Mouse (Mus musculus) adrenal gland, adult 18-20 months (tissue): ENCODE measurements around the gene Scp2. TPM values are rescaled to one million over a fixed set of nuclear protein-coding genes. Genes with fewer than 3 reads are reported as not detected.
A peak's percentile ranks its signal among the peaks of the same experiment; 100 is the strongest.

Experiments
- DNase-seq, 2 experiments: peaks; one replicate each; pipeline ENCODE4 v3.0.0; 2021 to 2022; ENCODE audit warnings: low spot score in 2 of 2
- microRNA-seq, 2 experiments: library from miRNA; unstranded; fragments of <30 nt; microRNA quantifications; one replicate each; pipeline ENCODE4 v1.2.0; 2021; ENCODE audit warnings: borderline number of aligned reads in 2 of 2
- total RNA-seq, 2 experiments: library from RNA; stranded (reverse); gene quantifications; 1 replicate in 1 of 2; 2 replicates in 1 of 2; pipeline ENCODE4 v1.2.3; 2021

Scp2 gene
- total RNA-seq, 2 experiments from 2014 or later = 336 to 431 TPM

GRCm38 (mm10) chr4:108018961-108019921 is 125.6 kb downstream of the Scp2 start:
- DNase-seq = no peak

- DNase-seq = no peak
Observed at GRCm38 (mm10) chr4:108018241-108018923, 126.4 kb downstream of the Scp2 start.

- DNase-seq = no peak
Observed at GRCm38 (mm10) chr4:108017839-108018238, 127.0 kb downstream of the Scp2 start.

DNA sequence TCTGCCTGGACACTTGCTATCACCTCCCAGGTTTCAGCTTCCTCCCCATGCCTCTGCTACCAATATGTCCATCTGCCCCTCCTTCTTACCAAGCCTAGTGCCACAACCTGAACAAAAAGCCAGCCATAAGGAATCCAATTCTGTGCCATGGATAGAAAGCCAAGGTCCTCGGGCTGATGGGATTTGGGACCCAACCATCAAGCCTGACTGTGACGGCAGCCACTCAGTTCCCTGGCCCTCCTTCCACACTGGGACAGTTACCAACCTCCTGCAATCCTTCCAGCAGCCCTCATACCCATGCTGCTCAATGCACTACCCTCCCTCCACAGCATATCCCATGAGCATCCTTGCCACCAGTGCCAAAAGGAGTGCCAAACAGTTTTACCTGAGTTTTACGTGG is 128.5 kb downstream of the Scp2 start:
- DNase-seq = no peak

- peak; percentile 50 to 71 for DNase-seq
Observed at GRCm38 (mm10) chr4:108015067-108015765, 129.6 kb downstream of the Scp2 start.

- no peak for DNase-seq
Observed at GRCm38 (mm10) chr4:108014466-108014865, 130.3 kb downstream of the Scp2 start.

DNA sequence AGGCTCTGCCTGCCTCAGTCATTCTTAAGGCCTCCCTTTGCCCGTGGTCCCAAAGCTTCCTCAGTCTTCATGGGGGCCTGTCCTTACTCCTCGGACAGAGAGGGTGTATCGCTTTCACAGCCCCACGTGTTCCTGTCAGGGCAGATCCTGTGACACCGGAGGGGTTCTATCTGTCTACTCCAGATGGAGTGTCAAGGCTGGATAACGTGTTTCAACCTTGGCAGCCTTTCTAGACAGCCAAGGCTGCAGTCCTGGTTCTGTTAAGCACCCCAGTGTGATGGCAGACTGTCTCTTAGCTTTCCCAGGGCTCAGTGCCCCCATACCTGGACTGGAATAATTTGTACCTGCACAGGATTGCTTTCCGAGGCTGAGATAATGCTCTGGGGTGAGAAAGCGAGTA is 136.3 kb downstream of the Scp2 start:
- no peak for DNase-seq

DNA sequence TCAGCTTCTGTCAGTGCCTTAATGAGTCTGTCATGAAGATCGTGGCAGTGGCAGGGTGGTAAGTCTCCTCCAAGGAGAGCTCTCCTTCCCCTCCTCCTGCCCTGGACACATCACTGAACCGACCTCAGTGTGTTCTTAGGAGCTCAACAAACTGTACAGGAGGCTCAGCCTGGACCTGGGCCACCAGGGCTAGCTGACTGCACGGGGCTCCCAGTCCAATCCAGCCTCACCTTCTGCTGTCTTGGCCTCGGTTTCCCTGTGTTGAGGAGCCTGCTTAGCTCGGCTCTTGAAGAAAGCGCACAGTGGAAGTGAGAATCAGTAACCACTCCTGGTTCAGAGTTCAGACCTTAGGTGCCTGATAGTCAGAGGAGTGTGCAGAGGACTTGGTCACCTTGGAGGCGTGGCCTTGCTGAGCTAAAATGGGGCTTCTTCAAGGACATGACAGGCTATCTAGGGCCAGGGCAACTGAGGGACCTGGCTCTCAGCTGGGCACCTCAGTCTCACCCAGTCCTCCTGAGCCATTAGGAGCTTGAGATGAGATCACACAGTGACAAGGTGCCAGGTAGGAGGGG is 137.2 kb downstream of the Scp2 start:
- DNase-seq = no peak

DNA sequence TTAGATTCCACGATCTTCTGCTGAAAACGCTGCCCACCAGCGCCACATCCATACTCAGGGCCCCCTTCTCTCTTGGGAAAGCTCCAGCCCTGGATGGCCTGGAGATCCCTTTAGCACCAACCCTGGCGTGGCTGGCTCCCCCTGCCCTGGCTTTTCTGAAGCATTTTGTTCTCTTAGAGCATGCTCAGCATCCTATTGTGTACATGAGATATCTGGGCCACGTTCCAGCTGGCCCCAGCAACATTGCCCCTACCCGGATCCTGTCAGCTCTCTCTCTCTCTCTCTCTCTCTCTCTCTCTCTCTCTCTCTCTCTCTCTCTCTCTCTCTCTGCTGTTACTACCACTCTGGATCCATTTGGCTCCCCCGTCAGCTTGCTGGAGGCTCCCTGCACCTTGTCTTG is 139.5 kb downstream of the Scp2 start:
- DNase-seq = no peak

DNA sequence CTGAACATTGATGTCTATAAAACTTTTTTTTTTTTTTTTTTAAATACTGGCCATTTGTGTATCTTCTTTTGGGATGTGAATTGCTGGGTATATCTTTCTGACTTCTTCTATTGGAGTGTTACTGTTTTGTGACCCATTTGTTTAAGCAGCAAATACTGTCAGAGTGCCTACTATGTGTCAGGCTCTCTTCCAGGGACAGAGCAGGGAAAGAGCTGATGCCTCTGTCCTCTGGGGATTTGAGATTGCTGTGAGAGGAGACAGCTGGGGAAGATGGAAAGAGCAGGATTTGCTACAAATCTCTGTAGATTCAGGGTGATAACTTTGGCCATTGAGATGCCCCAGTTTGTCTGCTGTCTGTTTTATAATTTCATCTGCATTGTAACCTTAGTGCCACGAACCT is 145.4 kb downstream of the Scp2 start:
- DNase-seq = no peak

- no peak for DNase-seq
Observed at GRCm38 (mm10) chr4:107998641-107999332, 146.0 kb downstream of the Scp2 start.

GRCm38 (mm10) chr4:107996418-107996986 is 148.3 kb downstream of the Scp2 start:
- no peak for DNase-seq

- DNase-seq = no peak
Observed at GRCm38 (mm10) chr4:107995727-107996126, 149.1 kb downstream of the Scp2 start.

DNA sequence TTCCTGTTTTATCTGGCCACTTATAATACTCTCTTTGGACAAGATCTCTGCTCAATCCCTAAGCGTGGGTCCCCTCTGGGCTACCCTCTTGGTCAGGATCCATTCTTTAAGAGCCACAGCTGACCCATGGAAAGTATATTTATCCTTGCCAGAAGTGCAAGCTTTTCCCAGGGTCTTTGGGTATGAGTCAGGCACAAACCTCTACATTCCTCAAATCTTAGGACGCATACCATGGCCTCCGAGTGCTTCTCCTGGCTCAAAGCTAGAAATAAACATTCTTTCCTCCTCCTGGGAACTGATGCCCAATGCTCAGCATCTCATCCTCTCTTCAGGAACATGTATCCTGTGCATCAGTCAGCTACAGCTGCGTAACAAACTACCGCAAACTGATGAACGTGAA is 149.8 kb downstream of the Scp2 start:
- no peak for DNase-seq

Small RNA genes within 50 kb of the gene (microRNA-seq; reads per million reads assigned to microRNA genes)
- 0 reads per million in 2 experiments for gene Mir6397

Other genes starting within 250 kb of the Scp2 start
- 100 to 1,000 TPM; 167 to 236 TPM for gene Cpt2, start 221.4 kb downstream of the Scp2 start, total RNA-seq
- gene Slc1a7, start 176.7 kb downstream of the Scp2 start, total RNA-seq = under 1 TPM; 0.27 to 0.45 TPM
- 10 to 100 TPM in 1 of 2 experiments, 1 to 10 TPM in 1; 7.1 to 15.1 TPM for gene Podn, start 48.6 kb downstream of the Scp2 start, total RNA-seq
- gene Echdc2, start 20.4 kb upstream of the Scp2 start, total RNA-seq = 10 to 100 TPM; 22.3 to 22.8 TPM
- gene Zyg11a, start 73.0 kb upstream of the Scp2 start, total RNA-seq = 1 to 10 TPM in 1 of 2 experiments, under 1 TPM in 1; 0.36 to 1.0 TPM
- gene Zyg11b, start 156.1 kb upstream of the Scp2 start, total RNA-seq = 10 to 100 TPM; 28.8 to 43.9 TPM
- gene Coa7, start 183.1 kb upstream of the Scp2 start, total RNA-seq = 10 to 100 TPM; 40.6 to 42.5 TPM
- 1 to 10 TPM; 3.2 to 7.0 TPM for gene Shisal2a, start 238.4 kb upstream of the Scp2 start, total RNA-seq